Mouse (Mus musculus) forebrain, postnatal 0 days (tissue): Measurements from ENCODE around the gene Ccdc174. TPM values are rescaled to one million over a fixed set of nuclear protein-coding genes. Genes with fewer than 3 reads are reported as not detected.

Source experiments
- ATAC-seq: fragments of 200-750 bp; cut with Nextera tagmentation; 2 replicates; pipeline ENCODE4 v1.8.0; 2017; ENCODE audit warnings: mild to moderate bottlenecking, moderate library complexity
- DNase-seq: peaks from one replicate; pipeline ENCODE4 v3.0.0-alpha.2; 2015
- H3K27ac ChIP-seq: fragments of 300-500 bp; sonication (generic); 2 replicates; pipeline ENCODE4 v1.5.1; 2014; ENCODE audit warnings: low read depth, mild to moderate bottlenecking, antibody characterized with exemption, low read length, moderate library complexity, mixed read lengths
- H3K27me3 ChIP-seq: fragments of 300-500 bp; sonication (generic); 2 replicates; pipeline ENCODE4 v1.6.1; 2014; ENCODE audit warnings: mild to moderate bottlenecking, low read length, mixed read lengths; ENCODE audit not compliant: insufficient read depth
- H3K36me3 ChIP-seq: fragments of 300-500 bp; sonication (generic); 2 replicates; pipeline ENCODE4 v1.6.1; 2014; ENCODE audit warnings: mild to moderate bottlenecking, moderate library complexity; ENCODE audit not compliant: insufficient read depth
- H3K4me1 ChIP-seq: fragments of 300-500 bp; sonication (generic); 2 replicates; pipeline ENCODE4 v1.6.1; 2014; ENCODE audit warnings: antibody characterized with exemption; ENCODE audit not compliant: insufficient read depth
- H3K4me2 ChIP-seq: fragments of 300-500 bp; sonication (generic); 2 replicates; pipeline ENCODE4 v1.6.1; 2014; ENCODE audit warnings: low read depth, mild to moderate bottlenecking, moderate library complexity
- H3K4me3 ChIP-seq: fragments of 300-500 bp; sonication (generic); 2 replicates; pipeline ENCODE4 v1.5.1; 2014; ENCODE audit warnings: low read depth, low read length, mixed read lengths
- H3K9ac ChIP-seq: fragments of 300-500 bp; sonication (generic); 2 replicates; pipeline ENCODE4 v1.6.1; 2014; ENCODE audit warnings: mild to moderate bottlenecking
- H3K9me3 ChIP-seq: fragments of 300-500 bp; sonication (generic); 2 replicates; pipeline ENCODE4 v1.6.1; 2016; ENCODE audit warnings: low read length
- CTCF ChIP-seq: sonication (generic); IDR thresholded peaks from 2 replicates; pipeline ENCODE4 v1.5.1; 2016; ENCODE audit warnings: antibody characterized with exemption, control low read depth, low read depth
- WGBS: fragments of 180-500 bp; shearing (Covaris S2); extraction: QIAGEN DNeasy Blood & Tissue Kit; methylation state at CpG from one replicate; pipeline ENCODE4 v1.1.7; 2014; 5-methylcytosine and 5-hydroxymethylcytosine counted together
- polyA plus RNA-seq: library from polyadenylated mRNA; unstranded; fragments of >200 nt; fragmentation: Nextera tagmentation; extraction: Ambion mirVana; gene quantifications from 2 replicates; pipeline ENCODE4 v1.2.1, GENCODE M21; 2015
- total RNA-seq: library from RNA; depleted of rRNA; stranded (reverse); fragments of >200 nt; gene quantifications from 2 replicates; pipeline ENCODE4 v1.2.3, GENCODE M21; 2014

Gene Ccdc174
- total and polyA plus RNA-seq, 2 experiments from 2014 or later = 23.4 to 35.2 TPM

- Histone ChIP-seq H3K36me3 (no peaks in the 10 kb centered on the region), H3K4me1 (no peaks in the 10 kb centered on the region), H3K27ac (no peak overlapping the region), H3K4me3 (no peak overlapping the region), H3K27me3 (no peaks in the 10 kb centered on the region), H3K4me2 (no peak overlapping the region), H3K9me3 (no peaks in the 10 kb centered on the region), H3K9ac (no peak overlapping the region)
- no peak for ATAC-seq
- WGBS = 81% methylated on average over 5 of the region's 5 CpGs
- no peak for TF ChIP-seq CTCF
- DNase-seq = no peak
Measured at GRCm38 (mm10) chr6:91858339-91858738, 19.5 kb upstream of the Ccdc174 start.

- no peaks in the 10 kb centered on the region for H3K27me3 ChIP-seq
- H3K9ac ChIP-seq = no peak overlapping the region
- ATAC-seq (no peak), DNase-seq (no peak)
- H3K9me3 ChIP-seq = no peaks in the 10 kb centered on the region
- no peaks in the 10 kb centered on the region for H3K4me1 ChIP-seq
- no peak overlapping the region for H3K4me3 ChIP-seq
- H3K27ac ChIP-seq = no peak overlapping the region
- H3K4me2 ChIP-seq = no peak overlapping the region
- TF ChIP-seq CTCF = no peak
- H3K36me3 ChIP-seq = no peaks in the 10 kb centered on the region
Measured at GRCm38 (mm10) chr6:91862848-91863247, 15.0 kb upstream of the Ccdc174 start.

DNA sequence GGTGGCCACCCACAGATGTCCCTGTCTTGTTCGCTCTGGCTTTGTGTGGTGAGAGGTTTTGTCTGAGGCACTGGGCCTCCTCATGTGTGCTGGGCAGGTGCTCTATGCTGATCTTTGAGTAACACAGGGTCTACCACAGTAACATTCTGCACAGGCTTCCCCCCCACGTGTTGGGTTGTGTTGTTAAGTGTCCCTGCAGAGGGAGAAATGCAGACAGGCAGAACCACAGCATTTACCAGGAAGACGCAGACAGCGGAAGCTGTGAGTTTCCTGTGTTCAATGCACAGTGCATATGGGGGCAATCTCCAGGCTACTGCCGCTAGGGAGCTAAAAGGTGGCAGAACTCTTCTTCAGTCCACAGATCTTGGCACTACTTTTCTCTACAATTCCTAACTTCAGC, 13.3 kb upstream of the Ccdc174 start:
- no peak overlapping the region for H3K4me2 ChIP-seq
- H3K9me3 ChIP-seq = no peaks in the 10 kb centered on the region
- no peak overlapping the region for H3K9ac ChIP-seq
- H3K36me3 ChIP-seq = no peaks in the 10 kb centered on the region
- DNase-seq = no peak
- H3K4me3 ChIP-seq = no peak overlapping the region
- H3K27me3 ChIP-seq = no peaks in the 10 kb centered on the region
- ATAC-seq = no peak
- no peaks in the 10 kb centered on the region for H3K4me1 ChIP-seq
- WGBS = 73% methylated on average over 5 of the region's 5 CpGs
- no peak for TF ChIP-seq CTCF
- no peak overlapping the region for H3K27ac ChIP-seq

- no peak for ATAC-seq
- no peak overlapping the region for H3K4me2 ChIP-seq
Measured at GRCm38 (mm10) chr6:91865601-91866000, 12.3 kb upstream of the Ccdc174 start.

DNA sequence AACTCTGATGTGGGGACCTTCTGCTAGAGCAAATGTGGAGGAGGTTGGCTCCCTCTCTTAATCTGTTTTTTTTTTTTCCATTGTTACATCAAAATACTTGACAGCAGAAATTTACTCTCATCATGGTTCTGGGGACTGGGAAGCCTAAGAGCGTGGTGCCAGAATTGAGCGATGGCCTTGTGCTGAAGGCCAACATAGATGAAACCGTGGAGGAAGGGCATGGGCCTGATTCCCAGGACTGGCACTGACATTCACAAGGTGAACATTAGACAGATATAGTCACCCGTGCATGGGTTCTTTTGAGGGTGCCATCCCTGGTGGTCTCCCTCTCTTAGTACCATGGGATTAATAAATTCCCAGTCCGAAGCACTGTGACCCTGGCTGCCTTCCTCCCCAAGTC, 9.8 kb upstream of the Ccdc174 start:
- no peak for ATAC-seq
- WGBS = 87% methylated on average over 5 of the region's 5 CpGs
- H3K4me3 ChIP-seq = no peak overlapping the region

More at GRCm38 (mm10) chr6:91865601-91866000, 12.3 kb upstream of the Ccdc174 start:
- TF ChIP-seq CTCF = no peak
- Histone ChIP-seq H3K4me3 (no peak overlapping the region), H3K27ac (no peak overlapping the region), H3K36me3 (no peaks in the 10 kb centered on the region), H3K27me3 (no peaks in the 10 kb centered on the region), H3K9ac (no peak overlapping the region), H3K9me3 (no peaks in the 10 kb centered on the region), H3K4me1 (no peaks in the 10 kb centered on the region)
- DNase-seq = no peak
- 79% methylated on average over 11 of the region's 11 CpGs for WGBS

GRCm38 (mm10) chr6:91872781-91873180, 5.1 kb upstream of the Ccdc174 start:
- Histone ChIP-seq H3K4me1 (no peaks in the 10 kb centered on the region), H3K4me2 (no peak overlapping the region), H3K9me3 (no peaks in the 10 kb centered on the region), H3K36me3 (no peaks in the 10 kb centered on the region), H3K27ac (no peak overlapping the region), H3K9ac (no peak overlapping the region), H3K27me3 (no peaks in the 10 kb centered on the region), H3K4me3 (no peak overlapping the region)
- no peak for ATAC-seq
- TF ChIP-seq CTCF = no peak
- no peak for DNase-seq
- WGBS = 68% methylated on average over 2 of the region's 2 CpGs

More for the DNA sequence above, 9.8 kb upstream of the Ccdc174 start:
- Histone ChIP-seq H3K9ac (no peak overlapping the region), H3K36me3 (no peaks in the 10 kb centered on the region), H3K27ac (no peak overlapping the region), H3K27me3 (no peaks in the 10 kb centered on the region), H3K4me1 (no peaks in the 10 kb centered on the region), H3K4me2 (no peak overlapping the region), H3K9me3 (no peaks in the 10 kb centered on the region)
- TF ChIP-seq CTCF = no peak
- DNase-seq = no peak

DNA sequence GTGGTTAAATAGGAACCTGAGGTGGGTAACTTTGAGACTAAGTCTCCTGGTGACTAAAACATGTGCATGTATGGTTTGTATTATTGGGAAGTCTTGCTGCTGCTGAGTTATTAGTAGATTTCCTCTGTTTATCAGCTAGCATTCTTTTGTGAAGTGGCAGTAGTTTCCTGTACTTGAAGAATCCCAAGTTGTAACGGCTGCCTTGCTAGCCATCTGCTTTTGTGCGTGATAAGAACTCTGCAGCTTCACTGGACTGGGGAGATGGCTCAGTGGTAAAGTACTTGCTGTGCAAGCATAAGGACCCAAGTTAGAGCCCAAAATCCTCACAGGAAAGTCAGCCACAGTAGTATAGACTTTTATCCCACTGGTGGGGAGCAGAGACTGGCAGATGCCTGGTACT, 6.0 kb downstream of the Ccdc174 start:
- Histone ChIP-seq H3K27ac (no peak overlapping the region), H3K27me3 (no peaks in the 10 kb centered on the region), H3K9ac (no peak overlapping the region), H3K9me3 (no peaks in the 10 kb centered on the region), H3K4me1 (0 out of 2 replicates have a peak, but pooled peaks cover 2% of the 10 kb centered on the region), H3K36me3 (peaks cover 60% of the 10 kb centered on the region), H3K4me3 (no peak overlapping the region), H3K4me2 (no peak overlapping the region)
- TF ChIP-seq CTCF = no peak
- ATAC-seq (no peak), DNase-seq (no peak)
- 93% methylated on average over 2 of the region's 2 CpGs for whole genome bisulfite sequencing
